Mouse (Mus musculus): ENCODE measurements around the gene H2al1e. TPM values are rescaled to one million over a fixed set of nuclear protein-coding genes. Genes with fewer than 3 reads are reported as not detected.

H2al1e gene
- not detected for polyA plus RNA-seq (2014; fragmentation: Illumina TruSeq; extraction: RNeasy Lipid Tissue Mini Kit (QIAGEN cat#74804); ENCODE audit: low read depth, low replicate concordance)

DNA sequence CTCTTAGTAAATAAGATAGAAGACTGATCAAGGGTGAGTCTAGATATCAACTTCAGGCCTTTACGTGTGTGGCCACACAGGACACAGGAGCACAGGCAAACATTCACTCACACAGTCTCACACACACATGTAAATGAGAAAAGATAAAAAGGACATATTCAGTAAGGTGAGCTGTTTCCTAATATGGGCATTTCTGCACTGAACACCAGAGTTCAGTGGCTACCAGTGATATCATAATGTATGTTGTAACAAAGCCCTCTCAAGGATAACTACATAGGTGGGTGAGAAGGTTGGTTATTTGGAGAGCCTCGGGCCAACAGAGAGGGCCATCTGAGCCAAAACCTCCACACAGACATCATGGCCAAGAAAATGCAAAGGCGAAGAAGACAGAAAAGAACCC is at the start of gene H2al1e:
Gene H2al1e (plus strand): TSS at position 301 of the 400 bp plus-strand sequence.

DNA sequence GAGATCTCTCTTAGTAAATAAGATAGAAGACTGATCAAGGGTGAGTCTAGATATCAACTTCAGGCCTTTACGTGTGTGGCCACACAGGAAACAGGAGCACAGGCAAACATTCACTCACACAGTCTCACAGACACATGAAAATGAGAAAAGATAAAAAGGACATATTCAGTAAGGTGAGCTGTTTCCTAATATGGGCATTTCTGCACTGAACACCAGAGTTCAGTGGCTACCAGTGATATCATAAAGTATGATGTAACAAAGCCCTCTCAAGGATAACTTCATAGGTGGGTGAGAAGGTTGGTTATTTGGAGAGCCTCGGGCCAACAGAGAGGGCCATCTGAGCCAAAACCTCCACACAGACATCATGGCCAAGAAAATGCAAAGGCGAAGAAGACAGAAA is 12.8 kb upstream of the H2al1e start, which contains the start of gene H2al1a:
Gene H2al1a (plus strand): TSS at position 301 of the 400 bp plus-strand sequence.

DNA sequence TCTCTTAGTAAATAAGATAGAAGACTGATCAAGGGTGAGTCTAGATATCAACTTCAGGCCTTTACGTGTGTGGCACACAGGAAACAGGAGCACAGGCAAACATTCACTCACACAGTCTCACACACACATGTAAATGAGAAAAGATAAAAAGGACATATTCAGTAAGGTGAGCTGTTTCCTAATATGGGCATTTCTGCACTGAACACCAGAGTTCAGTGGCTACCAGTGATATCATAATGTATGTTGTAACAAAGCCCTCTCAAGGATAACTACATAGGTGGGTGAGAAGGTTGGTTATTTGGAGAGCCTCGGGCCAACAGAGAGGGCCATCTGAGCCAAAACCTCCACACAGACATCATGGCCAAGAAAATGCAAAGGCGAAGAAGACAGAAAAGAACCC is 9.6 kb upstream of the H2al1e start, which contains the start of gene H2al1b:
Gene H2al1b (plus strand): TSS at position 301 of the 400 bp plus-strand sequence.

DNA sequence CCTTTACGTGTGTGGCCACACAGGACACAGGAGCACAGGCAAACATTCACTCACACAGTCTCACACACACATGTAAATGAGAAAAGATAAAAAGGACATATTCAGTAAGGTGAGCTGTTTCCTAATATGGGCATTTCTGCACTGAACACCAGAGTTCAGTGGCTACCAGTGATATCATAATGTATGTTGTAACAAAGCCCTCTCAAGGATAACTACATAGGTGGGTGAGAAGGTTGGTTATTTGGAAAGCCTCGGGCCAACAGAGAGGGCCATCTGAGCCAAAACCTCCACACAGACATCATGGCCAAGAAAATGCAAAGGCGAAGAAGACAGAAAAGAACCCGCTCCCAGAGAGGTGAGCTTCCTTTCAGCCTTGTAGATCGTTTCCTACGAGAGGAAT is 6.4 kb upstream of the H2al1e start, which contains the start of gene H2al1c:
Gene H2al1c (plus strand): TSS at position 301 of the 400 bp plus-strand sequence.

DNA sequence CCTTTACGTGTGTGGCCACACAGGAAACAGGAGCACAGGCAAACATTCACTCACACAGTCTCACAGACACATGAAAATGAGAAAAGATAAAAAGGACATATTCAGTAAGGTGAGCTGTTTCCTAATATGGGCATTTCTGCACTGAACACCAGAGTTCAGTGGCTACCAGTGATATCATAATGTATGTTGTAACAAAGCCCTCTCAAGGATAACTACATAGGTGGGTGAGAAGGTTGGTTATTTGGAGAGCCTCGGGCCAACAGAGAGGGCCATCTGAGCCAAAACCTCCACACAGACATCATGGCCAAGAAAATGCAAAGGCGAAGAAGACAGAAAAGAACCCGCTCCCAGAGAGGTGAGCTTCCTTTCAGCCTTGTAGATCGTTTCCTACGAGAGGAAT is 3.2 kb upstream of the H2al1e start, which contains the start of gene H2al1d:
Gene H2al1d (plus strand): TSS at position 301 of the 400 bp plus-strand sequence.

DNA sequence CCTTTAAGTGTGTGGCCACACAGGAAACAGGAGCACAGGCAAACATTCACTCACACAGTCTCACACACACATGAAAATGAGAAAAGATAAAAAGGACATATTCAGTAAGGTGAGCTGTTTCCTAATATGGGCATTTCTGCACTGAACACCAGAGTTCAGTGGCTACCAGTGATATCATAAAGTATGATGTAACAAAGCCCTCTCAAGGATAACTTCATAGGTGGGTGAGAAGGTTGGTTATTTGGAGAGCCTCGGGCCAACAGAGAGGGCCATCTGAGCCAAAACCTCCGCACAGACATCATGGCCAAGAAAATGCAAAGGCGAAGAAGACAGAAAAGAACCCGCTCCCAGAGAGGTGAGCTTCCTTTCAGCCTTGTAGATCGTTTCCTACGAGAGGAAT is 3.1 kb downstream of the H2al1e start, which contains the start of gene H2al1f:
Gene H2al1f (plus strand): TSS at position 301 of the 400 bp plus-strand sequence.

DNA sequence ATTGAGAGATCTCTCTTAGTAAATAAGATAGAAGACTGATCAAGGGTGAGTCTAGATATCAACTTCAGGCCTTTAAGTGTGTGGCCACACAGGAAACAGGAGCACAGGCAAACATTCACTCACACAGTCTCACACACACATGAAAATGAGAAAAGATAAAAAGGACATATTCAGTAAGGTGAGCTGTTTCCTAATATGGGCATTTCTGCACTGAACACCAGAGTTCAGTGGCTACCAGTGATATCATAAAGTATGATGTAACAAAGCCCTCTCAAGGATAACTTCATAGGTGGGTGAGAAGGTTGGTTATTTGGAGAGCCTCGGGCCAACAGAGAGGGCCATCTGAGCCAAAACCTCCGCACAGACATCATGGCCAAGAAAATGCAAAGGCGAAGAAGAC is 6.2 kb downstream of the H2al1e start, which contains the start of gene H2al1g:
Gene H2al1g (plus strand): TSS at position 301 of the 400 bp plus-strand sequence.

DNA sequence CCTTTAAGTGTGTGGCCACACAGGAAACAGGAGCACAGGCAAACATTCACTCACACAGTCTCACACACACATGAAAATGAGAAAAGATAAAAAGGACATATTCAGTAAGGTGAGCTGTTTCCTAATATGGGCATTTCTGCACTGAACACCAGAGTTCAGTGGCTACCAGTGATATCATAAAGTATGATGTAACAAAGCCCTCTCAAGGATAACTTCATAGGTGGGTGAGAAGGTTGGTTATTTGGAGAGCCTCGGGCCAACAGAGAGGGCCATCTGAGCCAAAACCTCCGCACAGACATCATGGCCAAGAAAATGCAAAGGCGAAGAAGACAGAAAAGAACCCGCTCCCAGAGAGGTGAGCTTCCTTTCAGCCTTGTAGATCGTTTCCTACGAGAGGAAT is 9.5 kb downstream of the H2al1e start, which contains the start of gene H2al1h:
Gene H2al1h (plus strand): TSS at position 301 of the 400 bp plus-strand sequence.

DNA sequence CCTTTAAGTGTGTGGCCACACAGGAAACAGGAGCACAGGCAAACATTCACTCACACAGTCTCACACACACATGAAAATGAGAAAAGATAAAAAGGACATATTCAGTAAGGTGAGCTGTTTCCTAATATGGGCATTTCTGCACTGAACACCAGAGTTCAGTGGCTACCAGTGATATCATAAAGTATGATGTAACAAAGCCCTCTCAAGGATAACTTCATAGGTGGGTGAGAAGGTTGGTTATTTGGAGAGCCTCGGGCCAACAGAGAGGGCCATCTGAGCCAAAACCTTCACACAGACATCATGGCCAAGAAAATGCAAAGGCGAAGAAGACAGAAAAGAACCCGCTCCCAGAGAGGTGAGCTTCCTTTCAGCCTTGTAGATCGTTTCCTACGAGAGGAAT is 12.6 kb downstream of the H2al1e start, which contains the start of gene H2al1i:
Gene H2al1i (plus strand): TSS at position 301 of the 400 bp plus-strand sequence.

DNA sequence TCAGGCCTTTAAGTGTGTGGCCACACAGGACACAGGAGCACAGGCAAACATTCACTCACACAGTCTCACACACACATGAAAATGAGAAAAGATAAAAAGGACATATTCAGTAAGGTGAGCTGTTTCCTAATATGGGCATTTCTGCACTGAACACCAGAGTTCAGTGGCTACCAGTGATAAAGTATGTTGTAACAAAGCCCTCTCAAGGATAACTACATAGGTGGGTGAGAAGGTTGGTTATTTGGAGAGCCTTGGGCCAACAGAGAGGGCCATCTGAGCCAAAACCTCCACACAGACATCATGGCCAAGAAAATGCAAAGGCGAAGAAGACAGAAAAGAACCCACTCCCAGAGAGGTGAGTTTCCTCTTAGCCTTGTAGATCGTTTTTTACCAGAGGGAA is 15.8 kb downstream of the H2al1e start, which contains the start of gene H2al1j:
Gene H2al1j (plus strand): TSS at position 301 of the 400 bp plus-strand sequence.

Other genes starting within 250 kb of the H2al1e start
- 3.5 TPM for gene H2al1a, start 12.7 kb upstream of the H2al1e start, polyA plus RNA-seq (2014; fragmentation: Illumina TruSeq; extraction: RNeasy Lipid Tissue Mini Kit (QIAGEN cat#74804); ENCODE audit: low read depth, low replicate concordance)
- gene H2al1b, start 9.5 kb upstream of the H2al1e start, polyA plus RNA-seq (2014; fragmentation: Illumina TruSeq; extraction: RNeasy Lipid Tissue Mini Kit (QIAGEN cat#74804); ENCODE audit: low read depth, low replicate concordance), result 13.1 TPM
- gene H2al1c, start 6.3 kb upstream of the H2al1e start, polyA plus RNA-seq (2014; fragmentation: Illumina TruSeq; extraction: RNeasy Lipid Tissue Mini Kit (QIAGEN cat#74804); ENCODE audit: low read depth, low replicate concordance), result not detected
- not detected for gene H2al1d, start 3.1 kb upstream of the H2al1e start, polyA plus RNA-seq (2014; fragmentation: Illumina TruSeq; extraction: RNeasy Lipid Tissue Mini Kit (QIAGEN cat#74804); ENCODE audit: low read depth, low replicate concordance)
- not detected for gene H2al1f, start 3.2 kb downstream of the H2al1e start, polyA plus RNA-seq (2014; fragmentation: Illumina TruSeq; extraction: RNeasy Lipid Tissue Mini Kit (QIAGEN cat#74804); ENCODE audit: low read depth, low replicate concordance)
- 5.6 TPM for gene H2al1g, start 6.3 kb downstream of the H2al1e start, polyA plus RNA-seq (2014; fragmentation: Illumina TruSeq; extraction: RNeasy Lipid Tissue Mini Kit (QIAGEN cat#74804); ENCODE audit: low read depth, low replicate concordance)
- not detected for gene H2al1h, start 9.6 kb downstream of the H2al1e start, polyA plus RNA-seq (2014; fragmentation: Illumina TruSeq; extraction: RNeasy Lipid Tissue Mini Kit (QIAGEN cat#74804); ENCODE audit: low read depth, low replicate concordance)
- gene H2al1i, start 12.7 kb downstream of the H2al1e start, polyA plus RNA-seq (2014; fragmentation: Illumina TruSeq; extraction: RNeasy Lipid Tissue Mini Kit (QIAGEN cat#74804); ENCODE audit: low read depth, low replicate concordance), result not detected
- not detected for gene H2al1j, start 15.9 kb downstream of the H2al1e start, polyA plus RNA-seq (2014; fragmentation: Illumina TruSeq; extraction: RNeasy Lipid Tissue Mini Kit (QIAGEN cat#74804); ENCODE audit: low read depth, low replicate concordance)

All from testis, adult 10 weeks (tissue).